21 mouse cellular contexts compared by ENCODE assay signal in genomic region chr16:31658539-31659334, GRCm38 (mm10).
DNase-seq lines count a peak whose midpoint lies in the region; ATAC-seq lines count a peak whose summit lies in the region.
"Had no signal": no experiment of that assay in that cellular context is flagged by ENCODE, and none has a peak within 500 bp of the region (broad histone marks: within the 10 kb centered on the region; RNA-seq: fewer than 3 reads in every experiment).

No protein-coding gene starts in this region.

- DNase-seq in cerebellum, postnatal 4 days (ENCODE audit: low spot score in 2 of 2): no peak
- DNase-seq in kidney, postnatal 25 days: peak; percentile 15 to 63
- no peak for DNase-seq in kidney, postnatal 10 days
- DNase-seq in cerebellum, adult 8-10 months: peak; percentile 71
- DNase-seq in kidney, postnatal 36 days: peak; percentile 45 to 55
- DNase-seq in T-cell, adult 2 months (ENCODE audit: low spot score): no peak
- DNase-seq in thymus, adult 18-20 months: no peak
- DNase-seq: adrenal gland, postnatal 10 days; gastrocnemius, postnatal 14 days; layer of hippocampus, adult 9-11 months; liver, embryonic 13.5 days; lung, postnatal 4 days; right cerebral cortex, adult 18-20 months; thymus, postnatal 36 days had no signal

- ATAC-seq in cerebellum, adult (ENCODE audit: insufficient number of reproducible peaks, low FRiP score, low TSS enrichment): peak; percentile 72; the same call in 1 of the 2 replicates
- ATAC-seq: activated CD4-positive, CD25-positive, alpha-beta regulatory T cell, adult 4 months; CD4-positive, CD25-positive, alpha-beta regulatory T cell, adult 4 months; forebrain, embryonic 13.5 days; hindbrain, postnatal 0 days; intestine, postnatal 0 days; Patski had no signal

Comparison
In these comparisons a context has a peak if more than half of its experiments do, and no peak if none do; other contexts are left out.
1. DNase-seq: peak in kidney, postnatal 25 days (2 of 2), cerebellum, adult 8-10 months (single experiment) and kidney, postnatal 36 days (2 of 2); none in cerebellum, postnatal 4 days (0 of 2), kidney, postnatal 10 days (single experiment), T-cell, adult 2 months (single experiment) and thymus, adult 18-20 months (0 of 2).